Mouse (Mus musculus) embryo, embryonic 11.5 days (tissue): ENCODE measurements at regions not wholly inside any gene's neighbourhood (a gene's known extent, or its start where the extent isn't known, plus 50 kb on each side); places are given as distances from the start of the nearest gene placed in this dataset.

Experiments
- DNase-seq: peaks from one replicate; pipeline ENCODE4 v3.0.0-alpha.2; 2012; ENCODE audit warnings: low read depth, low spot score

- DNase-seq: no peak
Measured at GRCm38 (mm10) chr7:142835319-142835718, 92.1 kb upstream of the Ins2 start.

GRCm38 (mm10) chr7:142830969-142831673 is 87.9 kb upstream of the Ins2 start:
- peak; percentile 1 for DNase-seq

GRCm38 (mm10) chr7:142810711-142811110 is 67.5 kb upstream of the Ins2 start:
- no peak for DNase-seq

GRCm38 (mm10) chr7:142799424-142799823 is 56.2 kb upstream of the Ins2 start:
- DNase-seq: peak; percentile 16

- no peak for DNase-seq
Measured at GRCm38 (mm10) chr7:142794481-142794880, 51.3 kb upstream of the Ins2 start.
